ENCODE assay signal across 8 mouse cellular contexts in the genomic region with DNA sequence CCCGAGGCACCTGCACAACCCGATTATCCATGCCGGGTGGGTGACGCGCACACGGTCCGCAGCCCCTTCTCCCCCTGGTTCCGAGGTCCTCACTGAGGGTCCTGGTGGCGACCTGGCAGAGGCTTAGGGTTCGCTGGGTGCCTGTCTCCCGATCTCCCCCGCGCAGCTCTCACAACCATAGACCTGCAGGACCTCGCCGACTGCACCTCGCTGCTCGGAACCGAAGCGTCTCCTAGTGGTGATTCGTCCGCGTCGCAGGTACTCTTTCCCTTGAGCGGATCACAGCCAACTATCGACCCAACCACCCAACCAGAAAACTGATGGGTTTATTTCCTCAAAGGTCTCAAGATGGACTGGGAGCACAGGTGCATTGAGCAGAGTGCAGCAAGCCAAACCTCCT. TPM values are rescaled to one million over a fixed set of nuclear protein-coding genes. Genes with fewer than 3 reads are reported as not detected.
DNase-seq lines count a peak whose midpoint lies in the region; ATAC-seq and TF ChIP-seq lines count a peak whose summit lies in the region.

No protein-coding gene starts in this region.

- H3K9ac ChIP-seq in CH12.LX (ENCODE audit: insufficient read depth, low read depth) = no peak overlapping the region
- H3K9ac ChIP-seq in embryonic facial prominence, embryonic 11.5 days (replicated peaks; ENCODE audit: low read length) = no peak overlapping the region; the same call in 1 of the 2 replicates
- H3K9ac ChIP-seq in hindbrain, embryonic 12.5 days = peak overlapping the region; percentile 51; the same call in 1 of the 2 replicates

- peaks cover 0 to 40% of the 10 kb centered on the region in 2 experiments; a peak in 2 of 4 replicates for H3K4me1 ChIP-seq in CH12.LX (ENCODE audit: control insufficient read depth in 1 of 2, insufficient read depth in 2 of 2)
- peaks cover 9% of the 10 kb centered on the region for H3K4me1 ChIP-seq in embryonic facial prominence, embryonic 11.5 days (ENCODE audit: control insufficient read depth, insufficient read depth, low read length)
- H3K4me1 ChIP-seq in hindbrain, embryonic 12.5 days = peaks cover 31% of the 10 kb centered on the region

- TF ChIP-seq CTCF in CH12.LX (conservative IDR thresholded peaks at IDR 0.05 in 1 of 2, IDR thresholded peaks at IDR 0.05 in 1 of 2; ENCODE audit: low read depth in 2 of 2, low read length in 2 of 2) = peak; percentile 45 to 82; a peak in 3 of 4 replicates

- no peak overlapping the region for H3K27ac ChIP-seq in CH12.LX (ENCODE audit: insufficient read depth, low read depth)
- H3K27ac ChIP-seq in embryonic facial prominence, embryonic 11.5 days (replicated peaks; ENCODE audit: low read depth, low read length) = no peak overlapping the region
- H3K27ac ChIP-seq in hindbrain, embryonic 12.5 days = no peak overlapping the region

- WGBS in embryonic facial prominence, embryonic 11.5 days = under 1% methylated on average over 25 of the region's 25 CpGs
- under 1% methylated on average over 25 of the region's 25 CpGs for WGBS in hindbrain, embryonic 12.5 days

- in situ Hi-C loops in CH12.LX (cut with MboI; ENCODE audit: low pct_ligation_motif_present, low pct_unique_long_range_greater_than_20kb, low sequenced_read_pairs) = no loop called here

- TF ChIP-seq POLR2A in CH12.LX (IDR thresholded peaks at IDR 0.05; ENCODE audit: low read depth, low read length) = no peak

- peaks cover 78% of the 10 kb centered on the region for H3K27me3 ChIP-seq in CH12.LX (replicated peaks)
- peaks cover 86% of the 10 kb centered on the region for H3K27me3 ChIP-seq in embryonic facial prominence, embryonic 11.5 days (ENCODE audit: control insufficient read depth, insufficient read depth, low read length)
- peaks cover 95% of the 10 kb centered on the region for H3K27me3 ChIP-seq in hindbrain, embryonic 12.5 days

- H3K4me3 ChIP-seq in CH12.LX (replicated peaks in 1 of 3; ENCODE audit: low read depth in 2 of 3, low read length in 2 of 3, poor library complexity in 1 of 3) = peak overlapping the region in 1 of 3 experiments; percentile 21
- peak overlapping the region; percentile 36 for H3K4me3 ChIP-seq in embryonic facial prominence, embryonic 11.5 days (ENCODE audit: low read depth, low read length)
- peak overlapping the region; percentile 40 for H3K4me3 ChIP-seq in hindbrain, embryonic 12.5 days

- no peaks in the 10 kb centered on the region for H3K36me3 ChIP-seq in CH12.LX (replicated peaks in 1 of 2; ENCODE audit: control insufficient read depth in 1 of 2, insufficient read depth in 1 of 2, low read length in 1 of 2)
- H3K36me3 ChIP-seq in embryonic facial prominence, embryonic 11.5 days (replicated peaks; ENCODE audit: control insufficient read depth, insufficient read depth, low read depth, low read length) = no peaks in the 10 kb centered on the region
- no peaks in the 10 kb centered on the region for H3K36me3 ChIP-seq in hindbrain, embryonic 12.5 days

- peak; percentile 65 for ATAC-seq in embryonic facial prominence, embryonic 11.5 days (replicated peaks; ENCODE audit: insufficient number of reproducible peaks, low FRiP score, low TSS enrichment, low read depth)
- peak; percentile 57 for ATAC-seq in hindbrain, embryonic 12.5 days (ENCODE audit: low FRiP score)

- no peaks in the 10 kb centered on the region for H3K79me2 ChIP-seq in CH12.LX (replicated peaks; ENCODE audit: control insufficient read depth, extremely low read depth, insufficient read depth, poor library complexity, severe bottlenecking)

- H3K4me2 ChIP-seq in CH12.LX (ENCODE audit: insufficient read depth, low read depth, poor library complexity, severe bottlenecking) = peak overlapping the region; percentile 54
- H3K4me2 ChIP-seq in embryonic facial prominence, embryonic 11.5 days (ENCODE audit: low read depth, low read length) = peak overlapping the region; percentile 79
- H3K4me2 ChIP-seq in hindbrain, embryonic 12.5 days (replicated peaks) = peak overlapping the region; percentile 79

- no peak for TF ChIP-seq EP300 in CH12.LX (IDR thresholded peaks at IDR 0.05; ENCODE audit: low read length)

- peak; percentile 76 for TF ChIP-seq RAD21 in CH12.LX (IDR thresholded peaks at IDR 0.05; ENCODE audit: low read depth, low read length)

- peak; percentile 56 for DNase-seq in CH12.LX (ENCODE audit: extremely low read depth)
- peak; percentile 77 for DNase-seq in adrenal gland, postnatal 10 days
- DNase-seq in embryonic facial prominence, embryonic 11.5 days (ENCODE audit: low spot score) = peak; percentile 72
- DNase-seq in layer of hippocampus, postnatal 14 days (ENCODE audit: low spot score in 2 of 2) = peak; percentile 39 to 40
- DNase-seq in lung, postnatal 36 days = peak; percentile 79
- peak; percentile 53 for DNase-seq in right cerebral cortex, adult 18-20 months
- peak; percentile 52 to 65 for DNase-seq in urinary bladder, postnatal 36 days (ENCODE audit: low spot score in 2 of 2)

- dilution Hi-C loops in CH12.LX (cut with MboI; ENCODE audit: extremely low pct_ligation_motif_present, extremely low pct_unique_long_range_greater_than_20kb, low sequenced_read_pairs) = no loop called here

- no peaks in the 10 kb centered on the region for H3K9me3 ChIP-seq in CH12.LX (replicated peaks; ENCODE audit: low read length)
- no peaks in the 10 kb centered on the region for H3K9me3 ChIP-seq in embryonic facial prominence, embryonic 11.5 days (replicated peaks; ENCODE audit: control insufficient read depth, low read length)
- H3K9me3 ChIP-seq in hindbrain, embryonic 12.5 days (replicated peaks) = no peaks in the 10 kb centered on the region

TF ChIP-seq in CH12.LX, 34 proteins besides CTCF, POLR2A, EP300 and RAD21:
- 0 out of 2 replicates have a peak, but pooled peaks have one; percentile 19 for TF ChIP-seq MAZ (IDR thresholded peaks at IDR 0.05; ENCODE audit: low read depth, low read length)
- no peak for TF ChIP-seq KAT2A (IDR thresholded peaks at IDR 0.05; ENCODE audit: insufficient replicate concordance, low read length)
- TF ChIP-seq IRF4 (IDR thresholded peaks at IDR 0.05; ENCODE audit: low read depth, low read length) = peak; percentile 36; the same call in 1 of the 2 replicates
- TF ChIP-seq PAX5 (IDR thresholded peaks at IDR 0.05; ENCODE audit: low read length) = no peak
- TF ChIP-seq NRF1 (IDR thresholded peaks at IDR 0.05; ENCODE audit: low read depth, low read length) = 0 out of 2 replicates have a peak, but pooled peaks have one; percentile 16
- 0 out of 2 replicates have a peak, but pooled peaks have one; percentile 22 for TF ChIP-seq MEF2A (IDR thresholded peaks at IDR 0.05; ENCODE audit: borderline replicate concordance, low read depth, low read length)
- TF ChIP-seq SMC3 (IDR thresholded peaks at IDR 0.05; ENCODE audit: low read depth, low read length) = peak; percentile 73
TF ChIP-seq in CH12.LX: peak in this region for 5.

RNA-seq across cellular contexts. Expression of a gene that starts 0.5 kb away (rescaled TPM):
- total RNA-seq in CH12.LX (2012; rRNA removed) (not detected in 2 replicates), CH12.LX (2014; rRNA removed) (not detected in 2 replicates)
- polyA plus RNA-seq in CH12.LX (2012; ENCODE audit: insufficient read length, low read depth) = not detected in 2 replicates
- total RNA-seq in adrenal gland, postnatal 10 days (2021) = not detected
- polyA plus RNA-seq in embryonic facial prominence, embryonic 11.5 days (2014; fragmentation: Nextera tagmentation; extraction: Ambion mirVana) = not detected in 2 replicates
- 1.6 and 1.7 TPM in 2 replicates for polyA plus RNA-seq in hindbrain, embryonic 12.5 days (2016; fragmentation: Nextera tagmentation; extraction: Ambion mirVana)
- under 1 TPM; 0.30 to 0.36 TPM for total RNA-seq in layer of hippocampus, postnatal 14 days (2021)

RNA-seq across cellular contexts. Expression of a gene that starts 6.6 kb away (rescaled TPM):
- total RNA-seq in CH12.LX (2012; rRNA removed) (0.17 and 0.21 TPM in 2 replicates), CH12.LX (2014; rRNA removed) (0.14 and 0.54 TPM in 2 replicates)
- 0.12 and 0.16 TPM in 2 replicates for polyA plus RNA-seq in CH12.LX (2012; ENCODE audit: insufficient read length, low read depth)
- total RNA-seq in adrenal gland, postnatal 10 days (2021) = 1 to 10 TPM in 1 of 2 experiments, under 1 TPM in 1; 0.30 to 1.2 TPM
- polyA plus RNA-seq in embryonic facial prominence, embryonic 11.5 days (2014; fragmentation: Nextera tagmentation; extraction: Ambion mirVana) = 0.17 and 0.66 TPM in 2 replicates
- 2.8 and 3.7 TPM in 2 replicates for polyA plus RNA-seq in hindbrain, embryonic 12.5 days (2016; fragmentation: Nextera tagmentation; extraction: Ambion mirVana)
- 1 to 10 TPM; 2.9 to 3.0 TPM for total RNA-seq in layer of hippocampus, postnatal 14 days (2021)

RNA-seq across cellular contexts. Expression of a gene that starts 40.7 kb away (rescaled TPM):
- total RNA-seq in CH12.LX (2012; rRNA removed) (not detected in 2 replicates), CH12.LX (2014; rRNA removed) (not detected in 2 replicates)
- polyA plus RNA-seq in CH12.LX (2012; ENCODE audit: insufficient read length, low read depth) = not detected in 2 replicates
- not detected for total RNA-seq in adrenal gland, postnatal 10 days (2021)
- polyA plus RNA-seq in embryonic facial prominence, embryonic 11.5 days (2014; fragmentation: Nextera tagmentation; extraction: Ambion mirVana) = 0.14 TPM in 1 of 2 replicates, not detected in the other
- polyA plus RNA-seq in hindbrain, embryonic 12.5 days (2016; fragmentation: Nextera tagmentation; extraction: Ambion mirVana) = 0.68 and 2.1 TPM in 2 replicates
- total RNA-seq in layer of hippocampus, postnatal 14 days (2021) = under 1 TPM in 1 of 2 experiments, not detected in 1; 0.21 TPM

RNA-seq across cellular contexts. Expression of a gene that starts 52.0 kb away (rescaled TPM):
- total RNA-seq in CH12.LX (2012; rRNA removed) (not detected in 2 replicates), CH12.LX (2014; rRNA removed) (not detected in 2 replicates)
- not detected in 2 replicates for polyA plus RNA-seq in CH12.LX (2012; ENCODE audit: insufficient read length, low read depth)
- total RNA-seq in adrenal gland, postnatal 10 days (2021) = 10 to 100 TPM; 66.0 to 77.3 TPM
- polyA plus RNA-seq in embryonic facial prominence, embryonic 11.5 days (2014; fragmentation: Nextera tagmentation; extraction: Ambion mirVana) = 142 and 155 TPM in 2 replicates
- 110 and 116 TPM in 2 replicates for polyA plus RNA-seq in hindbrain, embryonic 12.5 days (2016; fragmentation: Nextera tagmentation; extraction: Ambion mirVana)
- total RNA-seq in layer of hippocampus, postnatal 14 days (2021) = 10 to 100 TPM; 12.1 to 18.4 TPM
